Mouse (Mus musculus): Measurements from ENCODE around the gene Zdhhc9. TPM values are rescaled to one million over a fixed set of nuclear protein-coding genes. Genes with fewer than 3 reads are reported as not detected.

Zdhhc9 gene
- polyA plus RNA-seq, 1 experiment: 19.8 TPM

DNA sequence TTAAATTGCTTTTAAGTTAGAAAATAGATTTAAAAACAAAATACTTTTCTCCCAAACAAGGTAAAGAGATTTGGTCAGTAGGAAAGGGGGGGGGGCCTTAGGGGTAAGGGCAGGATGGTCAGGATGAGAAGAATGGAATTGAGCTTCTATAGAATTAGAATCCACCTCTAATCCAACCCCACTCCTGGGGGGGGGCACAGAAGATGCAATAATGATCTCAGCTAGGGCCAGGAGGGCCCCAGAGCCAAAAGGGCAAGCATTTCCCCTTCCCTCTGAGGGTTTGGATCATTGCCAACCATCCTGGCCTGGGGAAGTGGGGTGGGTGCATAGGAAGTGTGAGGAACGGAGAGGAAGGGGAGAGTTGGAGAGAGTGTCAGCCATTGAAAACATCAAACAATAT lies 38.3 kb downstream of the Zdhhc9 start:
- DNase-seq (ENCODE audit: low read depth): no peak

DNA sequence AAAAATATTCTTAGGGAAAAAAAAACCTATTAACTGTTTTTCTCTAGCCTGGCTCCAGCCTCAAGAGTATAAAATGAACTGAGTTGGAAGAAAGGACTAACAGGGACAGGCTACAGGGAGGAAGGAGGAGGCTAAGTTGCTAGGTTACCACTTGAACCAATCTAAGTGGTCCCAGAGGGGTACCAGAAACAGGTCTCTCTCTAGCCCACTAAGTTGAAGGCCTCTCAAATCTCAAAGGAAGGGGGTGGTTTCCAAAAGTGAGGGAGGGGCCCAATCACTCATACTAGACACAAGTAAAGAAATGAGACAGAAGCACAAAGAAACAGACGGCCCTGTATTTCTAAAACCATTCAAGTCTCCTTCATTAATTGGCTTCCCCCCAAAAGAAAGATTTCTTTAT lies 38.8 kb downstream of the Zdhhc9 start:
- no peak for DNase-seq (ENCODE audit: low read depth)

DNA sequence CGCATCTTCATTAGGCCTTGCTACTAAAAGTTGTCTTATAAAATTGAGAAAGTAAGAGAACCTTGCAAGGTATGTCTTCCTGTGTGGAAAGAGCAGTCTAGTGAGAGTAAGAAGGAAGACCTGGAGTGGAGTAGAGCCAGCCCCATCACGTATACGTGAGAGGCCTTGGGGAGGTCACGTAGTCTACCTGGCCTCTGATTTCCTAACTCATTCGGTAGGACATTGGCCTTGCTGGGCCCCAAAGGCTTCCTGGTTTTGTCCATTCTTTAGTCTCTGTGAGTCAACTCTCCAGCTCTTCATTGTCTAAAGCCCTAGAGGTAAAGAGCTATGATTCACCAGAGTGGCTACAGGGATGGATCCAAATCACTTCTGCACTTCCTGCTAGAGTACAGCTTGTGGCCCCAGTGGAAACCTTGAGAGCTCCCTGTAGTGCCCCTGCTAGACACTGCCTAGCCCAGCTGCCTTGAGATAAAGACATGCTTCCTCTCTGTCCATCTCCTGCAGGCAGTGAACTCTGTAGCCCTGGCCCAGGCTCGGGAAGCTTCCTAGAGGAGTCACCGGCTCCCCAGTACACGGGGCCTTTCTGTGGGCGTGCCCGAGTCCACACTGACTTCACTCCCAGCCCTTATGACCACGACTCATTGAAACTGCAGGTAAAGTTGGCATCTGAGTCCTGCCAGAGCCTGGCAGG lies 50.3 kb downstream of the Zdhhc9 start:
- DNase-seq (ENCODE audit: low read depth): no peak

DNA sequence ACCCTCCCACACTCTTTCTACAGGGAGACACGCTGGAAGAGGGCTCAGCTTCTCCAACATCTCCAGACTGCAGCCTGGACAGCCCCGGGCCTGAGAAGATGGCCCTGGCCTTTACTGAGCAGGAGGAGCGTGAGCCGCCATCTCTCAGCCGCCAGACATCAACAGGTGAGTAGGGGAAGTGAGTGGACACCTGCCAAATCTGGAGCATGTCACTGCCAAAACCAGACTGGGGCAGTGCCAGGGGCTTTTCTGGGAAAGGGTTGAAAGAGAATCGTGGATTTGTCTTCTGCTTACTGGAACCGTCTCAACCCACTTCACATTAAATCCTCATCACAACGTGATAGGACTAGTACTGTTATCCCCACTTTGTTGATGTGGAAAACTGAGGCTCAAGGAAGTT lies 51.3 kb downstream of the Zdhhc9 start:
- no peak for DNase-seq (ENCODE audit: low read depth)

DNA sequence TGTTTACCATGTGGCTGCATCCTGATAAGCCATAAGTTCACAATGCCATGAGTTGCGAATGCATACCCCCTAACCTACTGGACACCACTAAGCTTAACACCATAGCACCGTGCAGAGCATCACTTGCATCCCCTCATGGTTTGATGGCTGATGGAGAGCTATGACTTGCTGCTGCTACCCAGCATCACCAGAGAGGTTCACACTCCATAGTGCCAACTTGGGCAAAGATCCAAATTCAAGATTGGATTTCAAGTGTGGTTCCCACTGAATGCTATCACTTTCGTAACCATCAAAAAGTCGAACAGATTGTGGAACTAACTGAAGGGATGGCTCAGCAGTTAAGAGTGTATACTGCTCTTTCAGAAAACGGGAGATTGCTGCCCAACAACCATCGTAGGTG lies 53.2 kb downstream of the Zdhhc9 start:
- no peak for DNase-seq (ENCODE audit: low read depth)

DNA sequence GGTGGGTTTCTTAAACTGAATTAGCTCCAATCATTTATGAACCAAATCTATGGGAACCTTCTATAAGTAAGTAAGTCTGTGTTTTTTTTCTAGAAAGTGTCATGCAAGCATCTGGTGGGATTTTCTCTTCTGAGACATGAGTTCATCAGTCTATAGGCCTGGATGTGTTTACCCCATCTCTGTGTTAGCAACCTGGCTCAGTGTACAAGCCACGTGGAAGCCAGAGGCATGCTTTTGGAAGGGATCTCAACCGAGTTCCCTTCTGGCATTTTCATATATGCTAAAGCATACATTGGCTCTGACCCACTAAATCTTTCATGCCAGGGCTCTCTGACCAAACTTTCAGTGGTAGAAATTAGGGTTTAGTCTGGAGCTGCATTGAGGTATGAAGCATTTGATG lies 54.7 kb downstream of the Zdhhc9 start:
- no peak for DNase-seq (ENCODE audit: low read depth)

DNA sequence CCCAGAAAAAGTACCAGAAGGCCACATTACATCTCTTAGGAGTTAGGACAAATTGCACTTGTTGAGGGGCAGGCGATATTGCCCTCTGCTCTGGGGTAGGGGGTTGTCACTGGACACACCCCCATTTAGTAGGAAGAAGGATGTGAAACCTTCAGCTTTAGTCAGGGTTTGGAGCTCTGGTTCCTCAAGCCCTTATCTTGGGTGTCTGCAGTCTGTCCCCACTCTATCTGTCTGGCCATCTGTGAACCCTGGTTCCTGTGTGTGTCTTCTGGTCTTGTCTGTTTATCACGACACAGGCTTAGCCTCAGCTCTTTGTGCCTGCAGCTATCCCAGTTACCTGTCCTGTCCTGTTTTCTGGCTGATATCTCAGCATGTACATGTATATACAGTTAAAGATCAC lies 55.3 kb downstream of the Zdhhc9 start:
- DNase-seq (ENCODE audit: low read depth): no peak

DNA sequence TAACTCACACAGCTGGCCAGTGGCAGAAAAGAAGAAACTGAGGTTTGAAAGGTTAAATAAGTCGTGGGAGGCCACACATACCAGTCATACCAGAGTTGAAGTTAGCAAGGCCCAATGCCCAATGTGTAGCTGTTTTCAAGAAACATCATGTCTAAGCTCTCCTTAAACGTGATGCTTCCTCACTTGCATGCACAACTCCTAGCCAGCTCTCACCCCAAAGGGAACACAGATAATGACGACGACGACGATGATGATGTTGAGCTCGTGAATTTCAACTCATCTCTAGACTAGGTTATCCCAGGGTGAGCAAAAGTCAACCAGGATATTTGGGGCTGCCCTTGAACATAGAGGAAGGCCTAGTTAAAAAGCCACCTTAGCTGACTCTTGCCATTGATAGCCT lies 56.6 kb downstream of the Zdhhc9 start:
- DNase-seq (ENCODE audit: low read depth): no peak

DNA sequence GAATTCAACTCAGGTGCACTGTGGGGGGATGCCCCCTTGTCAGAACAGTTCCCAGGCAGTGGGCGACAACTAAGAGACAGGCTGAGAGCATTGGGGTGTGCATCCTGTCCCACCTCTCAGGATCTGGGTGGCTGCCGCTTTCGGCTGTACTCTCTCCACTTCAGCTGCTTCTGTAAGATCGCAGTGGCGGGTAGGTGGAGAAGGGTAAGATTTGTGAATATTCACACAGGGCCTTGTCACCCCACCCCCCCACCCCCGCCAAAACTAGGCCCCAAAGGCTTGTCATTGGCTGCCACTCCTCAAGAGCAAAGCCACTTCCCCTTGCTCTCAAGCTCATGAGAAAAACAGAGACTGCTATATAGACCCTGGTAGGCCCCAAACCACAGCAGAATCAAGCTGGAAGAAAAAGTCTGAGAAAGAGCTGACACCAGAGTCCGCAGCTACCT lies 60.9 kb downstream of the Zdhhc9 start:
- no peak for DNase-seq (ENCODE audit: low read depth)

DNA sequence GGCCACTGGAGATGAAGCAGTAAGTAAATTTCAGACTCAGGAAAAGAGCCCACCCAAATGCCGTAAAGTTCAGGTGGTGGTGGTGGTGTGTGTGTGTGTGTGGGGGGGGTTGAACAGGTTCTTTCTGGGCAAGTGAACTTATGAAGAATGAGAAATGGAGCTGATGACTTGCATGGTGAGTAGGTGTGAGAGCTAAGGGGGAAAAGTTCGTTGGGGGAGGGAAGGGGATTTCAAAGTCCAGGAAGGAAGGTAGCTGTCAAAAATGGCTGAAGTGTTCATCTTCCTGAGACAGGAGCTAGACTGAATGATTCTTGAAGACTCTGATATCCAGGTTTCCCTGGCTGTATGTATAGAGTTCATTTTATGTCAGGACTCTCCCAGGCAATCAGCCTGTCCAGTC lies 61.5 kb downstream of the Zdhhc9 start:
- no peak for DNase-seq (ENCODE audit: low read depth)

DNA sequence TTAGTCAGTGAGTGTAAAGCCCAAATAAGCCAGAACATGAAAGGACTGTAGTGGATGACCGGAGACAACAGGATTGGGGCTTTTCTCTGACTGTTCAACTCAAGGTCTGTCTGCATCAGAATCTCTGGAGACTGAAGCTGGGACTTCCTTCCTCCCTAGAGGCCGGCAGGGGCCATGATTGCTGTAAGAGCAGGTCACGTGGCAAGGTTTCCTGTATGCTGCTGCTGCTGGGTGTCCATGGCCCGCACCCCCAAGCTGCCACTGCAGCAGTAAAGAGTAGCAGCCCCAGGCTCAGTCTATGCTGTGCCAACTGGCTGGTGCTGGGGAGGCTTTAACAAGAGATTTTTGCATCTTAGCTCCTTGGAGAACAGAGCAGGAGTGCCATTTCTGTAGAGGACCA lies 62.4 kb downstream of the Zdhhc9 start, which contains the start of gene Sash3:
TSS of gene Sash3 (plus strand) at position 175 of the 400 bp plus-strand sequence.
- no peak for DNase-seq (ENCODE audit: low read depth)

DNA sequence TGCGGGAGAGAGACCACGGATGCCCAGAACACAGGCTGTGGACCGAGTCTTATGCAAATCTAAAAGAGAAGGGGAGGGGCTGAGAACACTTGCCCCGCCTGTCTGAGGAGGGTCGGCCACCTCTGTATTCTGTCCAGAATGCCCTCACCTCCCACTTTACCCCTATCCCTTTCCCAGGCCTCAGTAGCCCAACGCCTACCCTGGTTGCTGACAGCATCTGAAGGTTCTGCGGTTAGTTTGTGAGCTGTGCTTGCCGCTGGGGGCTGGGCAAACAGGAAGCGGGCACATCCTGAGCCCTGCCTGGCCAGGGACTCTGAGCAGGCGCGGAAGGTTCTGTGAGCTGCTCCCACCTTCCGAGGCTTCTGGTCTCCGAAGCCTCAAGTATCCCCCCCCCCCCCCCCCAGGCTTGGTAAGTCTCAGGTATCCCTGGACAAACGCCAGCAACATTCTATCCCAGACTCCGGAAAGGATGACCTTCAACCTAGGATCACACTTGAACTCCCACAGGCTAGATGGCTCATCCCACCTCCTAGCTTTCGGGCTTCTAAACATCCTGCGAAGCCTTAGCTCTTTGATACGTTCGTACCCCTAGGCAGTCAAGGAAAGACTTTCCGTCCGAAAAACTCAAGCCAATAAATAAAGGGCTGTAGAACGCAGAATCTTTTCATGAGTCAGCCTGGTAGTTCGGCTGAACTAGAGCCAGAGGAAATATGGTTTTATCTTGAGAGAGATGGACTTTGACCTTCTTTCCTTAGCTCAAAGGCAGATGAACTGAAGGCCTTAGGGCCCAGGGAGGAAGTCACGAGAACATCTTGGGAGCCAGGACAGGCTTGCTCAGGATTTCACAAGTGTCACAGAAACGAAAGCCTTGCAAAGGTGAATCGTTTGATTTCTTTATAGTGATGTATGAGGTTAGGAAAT lies 65.0 kb downstream of the Zdhhc9 start:
- DNase-seq (ENCODE audit: low read depth): no peak

DNA sequence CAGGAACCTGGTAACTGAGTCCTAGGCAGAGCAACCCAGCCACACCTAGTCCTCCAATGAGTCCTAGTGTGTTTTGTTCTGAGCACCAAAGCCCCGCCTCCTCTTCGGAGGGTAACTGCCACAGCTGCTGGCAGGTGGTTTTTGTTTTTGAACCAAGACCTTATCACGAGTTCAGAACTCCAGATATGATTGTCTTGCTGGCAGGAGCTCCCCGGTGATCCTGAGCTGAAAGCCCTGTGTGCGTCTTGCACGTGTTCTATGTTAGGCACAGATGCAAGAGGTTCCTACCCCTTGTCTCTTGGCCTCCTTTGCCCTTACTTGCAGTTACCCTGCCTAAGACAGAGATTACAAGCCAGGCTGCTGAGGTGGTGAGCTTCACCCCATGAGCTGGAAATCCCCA lies 67.2 kb downstream of the Zdhhc9 start:
- DNase-seq (ENCODE audit: low read depth): no peak

DNA sequence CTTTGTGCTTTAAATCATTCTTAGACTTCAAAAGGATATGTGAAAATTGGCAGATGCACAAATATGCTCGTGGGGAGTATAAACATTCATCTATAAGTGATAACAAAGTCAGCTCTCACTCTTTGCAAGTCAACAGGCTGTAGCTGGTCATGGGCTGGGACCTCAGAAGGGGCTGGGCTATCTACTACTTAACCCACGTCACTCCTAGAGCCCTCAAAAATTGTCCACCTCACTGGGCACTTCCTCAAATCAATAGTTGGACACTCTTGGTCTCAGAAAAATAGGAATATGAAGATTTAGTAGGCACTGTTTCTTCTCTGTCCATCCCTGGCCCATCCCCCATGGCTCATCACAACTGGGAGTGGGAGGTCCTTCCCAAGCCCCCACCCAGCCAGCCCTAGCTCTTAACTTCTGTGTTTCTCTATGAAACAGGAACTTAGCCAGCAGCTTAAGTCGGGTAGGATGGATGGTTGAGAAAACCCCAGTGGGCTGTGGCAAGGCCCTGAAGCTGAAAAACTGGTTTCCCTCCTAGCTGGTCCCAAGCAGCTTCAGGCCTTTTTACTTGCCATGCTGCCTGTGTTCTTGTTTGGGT lies 68.3 kb downstream of the Zdhhc9 start:
- DNase-seq (ENCODE audit: low read depth): no peak

DNA sequence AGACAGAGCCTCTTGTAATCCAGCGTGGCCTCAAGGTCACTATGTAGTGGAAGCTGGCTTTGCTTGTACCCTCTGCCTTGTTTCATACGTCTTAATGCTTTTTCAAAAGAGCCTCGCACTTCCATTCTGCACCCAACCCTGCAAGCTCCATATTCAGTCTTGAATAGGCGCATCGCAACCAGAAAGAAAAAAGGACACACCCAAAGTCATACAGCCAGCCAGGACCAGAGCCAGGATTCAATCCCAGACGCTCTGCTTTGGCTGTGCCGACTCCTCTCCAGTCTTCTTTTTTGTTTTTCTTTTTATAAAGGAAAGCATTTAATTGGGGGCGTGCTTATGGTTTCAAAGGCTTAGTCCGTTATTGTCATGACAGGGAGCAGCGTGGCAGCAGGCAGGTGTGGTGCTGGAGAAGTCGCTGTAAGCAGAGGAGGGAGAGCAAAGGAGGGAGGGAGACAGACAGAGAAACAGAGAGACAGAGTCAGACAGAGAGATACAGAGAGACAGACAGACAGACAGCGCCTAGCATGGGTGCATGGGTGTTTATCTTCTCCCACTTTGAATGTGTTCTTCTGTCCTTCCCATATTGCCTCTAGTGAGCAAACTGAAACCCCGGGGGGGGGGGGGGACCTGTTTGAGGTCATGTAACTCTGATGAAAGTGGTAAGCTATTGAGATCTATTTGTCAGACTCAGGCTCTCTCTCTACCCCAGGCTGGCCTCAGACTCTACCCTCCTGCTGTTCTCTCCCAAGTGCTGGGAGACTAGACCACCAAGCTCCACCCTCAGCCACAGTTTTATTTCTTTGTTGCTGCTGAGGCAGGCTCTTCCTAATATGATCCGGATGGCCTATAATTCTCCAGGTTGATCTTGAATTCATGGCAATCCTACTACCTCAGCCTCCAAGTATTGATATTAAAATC lies 69.1 kb downstream of the Zdhhc9 start:
- no peak for DNase-seq (ENCODE audit: low read depth)

DNA sequence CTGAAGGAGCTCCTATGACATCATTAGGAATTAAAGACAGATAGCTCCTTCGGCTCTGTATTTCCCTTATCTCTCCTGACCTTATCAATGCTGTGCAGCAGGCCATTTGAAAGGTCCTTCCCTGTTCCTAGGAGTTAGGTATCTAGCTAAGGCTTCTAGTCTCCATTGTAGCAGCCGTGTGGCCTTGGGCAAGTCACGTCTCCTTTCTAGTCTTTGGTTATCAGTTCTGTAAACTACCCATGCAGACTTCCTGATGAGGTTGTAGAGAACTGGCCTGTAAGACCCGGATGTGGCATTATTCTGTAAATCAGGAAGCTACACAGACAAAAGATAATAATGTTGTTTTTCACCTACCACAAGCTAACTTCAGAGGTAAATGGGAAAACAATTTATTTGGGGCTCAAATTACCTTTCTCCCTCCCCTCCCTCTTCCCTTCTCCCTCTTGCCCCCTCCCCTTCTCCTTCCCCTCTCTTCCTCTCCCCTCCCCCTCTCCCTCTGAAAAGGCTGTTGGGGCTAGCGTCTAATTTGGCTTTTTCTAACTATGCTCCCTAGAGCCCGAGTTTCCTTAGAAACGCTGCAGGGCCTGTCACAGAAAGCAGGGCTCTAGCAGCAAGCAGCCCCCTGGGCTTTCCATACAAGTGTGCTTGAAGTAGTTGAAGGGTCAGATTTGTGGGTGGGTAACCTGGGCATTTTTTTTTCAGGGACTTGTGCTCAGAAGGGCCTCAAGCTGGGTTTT lies 70.0 kb downstream of the Zdhhc9 start:
- DNase-seq (ENCODE audit: low read depth): no peak

DNA sequence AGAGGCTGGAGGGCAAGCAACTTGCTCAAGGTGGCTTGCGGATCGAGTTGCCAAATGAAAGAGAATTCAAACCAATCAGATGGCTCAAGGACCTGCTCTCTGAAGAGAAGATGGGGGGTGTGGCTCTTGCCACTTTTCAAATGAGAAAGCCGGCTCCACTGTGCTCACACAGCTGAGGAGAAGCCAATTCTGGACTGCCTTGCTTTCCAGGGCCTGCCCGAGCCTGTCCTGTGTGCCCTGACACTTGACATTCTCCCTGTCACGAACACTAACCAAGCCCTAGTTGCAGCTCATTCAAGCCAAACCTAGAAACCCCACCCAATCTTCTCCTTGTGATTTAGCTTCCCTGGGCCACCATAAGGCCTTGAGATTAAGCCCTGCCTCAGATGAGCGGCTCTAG lies 70.7 kb downstream of the Zdhhc9 start:
- DNase-seq (ENCODE audit: low read depth): no peak

DNA sequence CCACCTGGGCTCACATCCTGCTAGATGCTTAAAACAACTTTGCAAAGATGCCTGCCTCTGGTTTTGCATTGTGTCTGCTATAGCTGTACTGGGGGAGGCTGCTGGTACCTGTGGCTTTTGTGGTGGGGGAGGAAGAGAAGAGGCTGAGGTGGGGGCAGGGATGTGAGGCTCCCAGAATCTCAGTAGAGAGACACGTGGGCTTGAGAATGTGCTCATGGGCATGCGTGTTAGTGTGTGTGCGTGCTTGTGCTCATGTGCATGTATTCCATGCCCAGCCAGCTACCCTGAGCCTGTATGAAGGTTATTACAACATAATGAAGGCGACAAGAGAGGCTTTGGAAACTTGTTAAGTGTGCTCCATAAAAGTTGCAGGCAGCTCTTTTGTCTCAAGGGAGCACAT lies 71.7 kb downstream of the Zdhhc9 start:
- no peak for DNase-seq (ENCODE audit: low read depth)

DNA sequence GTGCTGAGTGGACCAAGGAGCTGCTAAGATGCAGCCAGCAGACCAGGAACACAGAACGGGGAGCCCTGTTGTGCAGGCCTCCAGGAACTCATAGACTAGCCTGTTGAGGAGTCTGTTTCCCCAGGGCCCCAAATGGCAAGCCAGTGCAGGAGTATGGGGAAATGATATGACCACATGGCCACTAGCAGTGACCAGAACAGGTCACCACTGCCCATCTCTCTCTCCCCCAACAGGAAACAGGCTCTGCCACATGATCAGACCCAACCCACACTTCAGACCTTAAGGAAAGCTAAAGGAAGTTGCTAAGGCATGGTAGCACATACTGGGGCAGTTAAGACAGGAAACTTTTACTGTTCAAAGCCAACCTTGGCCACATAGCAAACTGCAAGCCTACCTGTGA lies 79.5 kb downstream of the Zdhhc9 start:
- DNase-seq (ENCODE audit: low read depth): no peak

DNA sequence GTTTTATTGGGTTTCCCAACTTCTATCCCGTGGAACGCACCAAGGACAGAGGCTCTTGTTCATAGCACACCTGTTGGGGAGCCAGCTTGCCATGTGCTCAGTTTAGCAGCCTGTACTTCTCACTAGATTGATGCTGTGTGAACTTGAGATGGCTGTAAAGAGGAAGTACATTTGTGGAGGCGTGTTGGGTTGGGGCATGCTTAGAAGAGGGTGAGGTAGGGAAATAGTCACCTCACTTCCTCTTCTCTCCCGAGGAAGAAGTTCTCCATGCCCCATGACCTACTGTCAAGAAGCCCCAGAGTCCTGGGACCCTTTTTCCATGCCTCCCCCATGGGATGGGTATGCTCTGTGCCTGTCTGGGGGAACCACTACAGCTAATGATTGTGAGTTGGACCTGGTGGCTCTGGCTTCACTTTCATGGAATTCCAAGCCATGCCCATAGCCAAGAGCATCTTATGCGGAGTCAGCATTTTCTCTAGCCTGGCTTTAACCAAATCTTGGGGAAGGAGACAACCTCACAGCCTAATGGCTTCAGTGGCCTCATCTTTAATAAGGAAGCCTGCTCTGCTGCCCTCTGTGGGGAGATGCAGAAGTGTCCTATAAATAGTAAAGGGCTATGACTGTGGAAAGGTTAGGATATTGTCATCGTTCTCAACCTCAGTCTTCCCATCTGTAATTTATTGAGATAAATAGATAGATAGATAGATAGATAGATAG lies 81.0 kb downstream of the Zdhhc9 start:
- DNase-seq (ENCODE audit: low read depth): no peak
